Mouse (Mus musculus) embryonic facial prominence, embryonic 12.5 days (tissue): Measurements from ENCODE around the gene Kat2b. TPM values are rescaled to one million over a fixed set of nuclear protein-coding genes. Genes with fewer than 3 reads are reported as not detected.
"Not testable (repeated sequence)": the region's sequence is repeated elsewhere in the genome, so short reads cannot be mapped to it uniquely, and the experiment has no call there.

Experiments
- ATAC-seq: fragments of 200-750 bp; cut with Nextera tagmentation; 2 replicates; pipeline ENCODE4 v1.8.0; 2017; ENCODE audit not compliant: insufficient number of reproducible peaks, insufficient read depth, low FRiP score, low TSS enrichment
- H3K27ac ChIP-seq: fragments of 300-500 bp; sonication (generic); 2 replicates; pipeline ENCODE4 v1.5.1; 2016; ENCODE audit warnings: mild to moderate bottlenecking
- H3K27me3 ChIP-seq: fragments of 300-500 bp; sonication (generic); 2 replicates; pipeline ENCODE4 v1.6.1; 2016; ENCODE audit warnings: mild to moderate bottlenecking, moderate library complexity
- H3K36me3 ChIP-seq: fragments of 300-500 bp; sonication (generic); 2 replicates; pipeline ENCODE4 v1.6.1; 2016; ENCODE audit warnings: mild to moderate bottlenecking
- H3K4me1 ChIP-seq: fragments of 300-500 bp; sonication (generic); 2 replicates; pipeline ENCODE4 v1.6.1; 2016
- H3K4me2 ChIP-seq: fragments of 300-500 bp; sonication (generic); replicated peaks from 2 replicates; pipeline ENCODE4 v1.6.1; 2016; ENCODE audit warnings: mild to moderate bottlenecking, moderate library complexity
- H3K4me3 ChIP-seq: fragments of 300-500 bp; sonication (generic); 2 replicates; pipeline ENCODE4 v1.5.1; 2016; ENCODE audit warnings: mild to moderate bottlenecking
- H3K9ac ChIP-seq: fragments of 300-500 bp; sonication (generic); 2 replicates; pipeline ENCODE4 v1.6.1; 2016; ENCODE audit warnings: mild to moderate bottlenecking, moderate library complexity
- H3K9me3 ChIP-seq: fragments of 300-500 bp; sonication (generic); 2 replicates; pipeline ENCODE4 v1.6.1; 2016; ENCODE audit warnings: mild to moderate bottlenecking, moderate library complexity
- WGBS: fragments of 180-500 bp; shearing (Covaris S2); methylation state at CpG from one replicate; pipeline ENCODE4 v1.1.7; 2016; 5-methylcytosine and 5-hydroxymethylcytosine counted together
- polyA plus RNA-seq: library from polyadenylated mRNA; unstranded; fragments of >200 nt; fragmentation: Nextera tagmentation; extraction: Ambion mirVana; gene quantifications from 2 replicates; pipeline ENCODE4 v1.2.1, GENCODE M21; 2016

Kat2b gene
- polyA plus RNA-seq, 1 experiment from 2014 or later: 2.7 TPM

- 85% methylated on average over 8 of the region's 8 CpGs for WGBS
- Histone ChIP-seq H3K36me3 (peaks cover 50% of the 10 kb centered on the region), H3K4me2 (no peak overlapping the region), H3K4me1 (no peaks in the 10 kb centered on the region), H3K9ac (no peak overlapping the region), H3K27ac (no peak overlapping the region), H3K27me3 (no peaks in the 10 kb centered on the region), H3K4me3 (no peak overlapping the region), H3K9me3 (no peaks in the 10 kb centered on the region)
- no peak for ATAC-seq
Measured at GRCm38 (mm10) chr17:53678716-53679115, 112.1 kb downstream of the Kat2b start.

GRCm38 (mm10) chr17:53688321-53688720 is 121.7 kb downstream of the Kat2b start:
- Histone ChIP-seq H3K27me3 (no peaks in the 10 kb centered on the region), H3K9ac (peak overlapping the region; percentile 64), H3K4me1 (no peaks in the 10 kb centered on the region), H3K27ac (no peak overlapping the region), H3K9me3 (no peaks in the 10 kb centered on the region), H3K4me2 (peak overlapping the region; percentile 54), H3K36me3 (peaks cover 10% of the 10 kb centered on the region; the same call in 1 of the 2 replicates), H3K4me3 (peak overlapping the region; percentile 55)
- no peak for ATAC-seq
- WGBS: 9% methylated on average over 1 of the region's 1 CpGs

- peak within 1 kb of the TSS; percentile 55 for H3K4me3 ChIP-seq
- WGBS: under 1% methylated on average over 78 of the region's 78 CpGs
- H3K4me1 ChIP-seq: no peaks in the 10 kb centered on the region
- H3K36me3 ChIP-seq: peaks cover 10% of the 10 kb centered on the region; the same call in 1 of the 2 replicates
- peak within 1 kb of the TSS; percentile 97 for H3K27ac ChIP-seq
- H3K9me3 ChIP-seq: no peaks in the 10 kb centered on the region
- H3K27me3 ChIP-seq: no peaks in the 10 kb centered on the region
- peak; percentile 99 for ATAC-seq
- peak within 1 kb of the TSS; percentile 64 for H3K9ac ChIP-seq
- peak within 1 kb of the TSS; percentile 54 for H3K4me2 ChIP-seq
Measured at GRCm38 (mm10) chr17:53688877-53689802, 122.5 kb downstream of the Kat2b start, which contains the start of gene Sgo1. Gene Sgo1, minus strand, starts transcription at chr17:53689333.

GRCm38 (mm10) chr17:53689946-53690345 is 123.3 kb downstream of the Kat2b start:
- ATAC-seq: no peak
- Histone ChIP-seq H3K4me2 (peak overlapping the region; percentile 54), H3K4me3 (peak overlapping the region; percentile 55), H3K9me3 (no peaks in the 10 kb centered on the region), H3K27ac (peak overlapping the region; percentile 97), H3K4me1 (no peaks in the 10 kb centered on the region), H3K27me3 (no peaks in the 10 kb centered on the region), H3K36me3 (peaks cover 10% of the 10 kb centered on the region; the same call in 1 of the 2 replicates), H3K9ac (peak overlapping the region; percentile 64)
- WGBS: 30% methylated on average over 7 of the region's 7 CpGs

GRCm38 (mm10) chr17:53694039-53694438 is 127.4 kb downstream of the Kat2b start:
- 80% methylated on average over 2 of the region's 2 CpGs for WGBS
- Histone ChIP-seq H3K27me3 (no peaks in the 10 kb centered on the region), H3K9ac (no peak overlapping the region), H3K4me2 (no peak overlapping the region), H3K27ac (no peak overlapping the region), H3K36me3 (no peaks in the 10 kb centered on the region), H3K4me3 (no peak overlapping the region), H3K9me3 (no peaks in the 10 kb centered on the region), H3K4me1 (no peaks in the 10 kb centered on the region)
- ATAC-seq: no peak

- not testable (repeated sequence) for H3K4me2 ChIP-seq, H3K36me3 ChIP-seq, H3K4me3 ChIP-seq, H3K27me3 ChIP-seq, H3K4me1 ChIP-seq, ATAC-seq, H3K27ac ChIP-seq, H3K9ac ChIP-seq, H3K9me3 ChIP-seq
- 90% methylated on average over 8 of the region's 8 CpGs for WGBS
Measured at GRCm38 (mm10) chr17:53697521-53697920, 130.9 kb downstream of the Kat2b start.

- Histone ChIP-seq H3K27me3 (no peaks in the 10 kb centered on the region), H3K4me2 (no peak overlapping the region), H3K9me3 (no peaks in the 10 kb centered on the region), H3K27ac (no peak overlapping the region), H3K4me3 (no peak overlapping the region), H3K9ac (no peak overlapping the region), H3K36me3 (no peaks in the 10 kb centered on the region), H3K4me1 (no peaks in the 10 kb centered on the region)
- ATAC-seq: no peak
- 61% methylated on average over 1 of the region's 1 CpGs for WGBS
Measured at GRCm38 (mm10) chr17:53714453-53714852, 147.8 kb downstream of the Kat2b start.

GRCm38 (mm10) chr17:53715161-53715560 is 148.5 kb downstream of the Kat2b start:
- H3K36me3 ChIP-seq, ATAC-seq: not testable (repeated sequence)

GRCm38 (mm10) chr17:53718474-53718873 is 151.8 kb downstream of the Kat2b start:
- Histone ChIP-seq H3K27me3 (no peaks in the 10 kb centered on the region), H3K4me3 (no peak overlapping the region), H3K36me3 (no peaks in the 10 kb centered on the region), H3K4me1 (no peaks in the 10 kb centered on the region), H3K9me3 (no peaks in the 10 kb centered on the region), H3K4me2 (no peak overlapping the region), H3K9ac (no peak overlapping the region), H3K27ac (no peak overlapping the region)
- 62% methylated on average over 1 of the region's 1 CpGs for WGBS
- ATAC-seq: no peak

More at GRCm38 (mm10) chr17:53715161-53715560, 148.5 kb downstream of the Kat2b start:
- not testable (repeated sequence) for H3K4me1 ChIP-seq, H3K9ac ChIP-seq, H3K27ac ChIP-seq, H3K27me3 ChIP-seq, H3K4me2 ChIP-seq, H3K9me3 ChIP-seq, H3K4me3 ChIP-seq
- WGBS: 68% methylated on average over 1 of the region's 1 CpGs

GRCm38 (mm10) chr17:53718916-53719315 is 152.3 kb downstream of the Kat2b start:
- H3K9ac ChIP-seq, ATAC-seq, H3K4me2 ChIP-seq, H3K4me1 ChIP-seq, H3K9me3 ChIP-seq, H3K36me3 ChIP-seq, H3K27me3 ChIP-seq, H3K27ac ChIP-seq, H3K4me3 ChIP-seq: not testable (repeated sequence)
- 84% methylated on average over 3 of the region's 3 CpGs for WGBS
